Mouse (Mus musculus) C2C12 (cell line): Measurements from ENCODE around the gene Mansc1.

Source experiments
- CEBPB ChIP-seq: IDR thresholded peaks from one replicate; pipeline ENCODE4 v1.6.1; 2011; ENCODE audit warnings: low read depth, mild to moderate bottlenecking, control low read depth, moderate library complexity
- CTCF ChIP-seq: IDR thresholded peaks from one replicate; pipeline ENCODE4 v1.5.1; 2011; ENCODE audit not compliant: control insufficient read depth, insufficient read depth, insufficient read length
- FOSL1 ChIP-seq: IDR thresholded peaks from one replicate; pipeline ENCODE4 v1.8.0; 2011; ENCODE audit warnings: mild to moderate bottlenecking, low read length; ENCODE audit not compliant: poor library complexity, insufficient read depth, severe bottlenecking
- MAX ChIP-seq: IDR thresholded peaks from one replicate; pipeline ENCODE4 v1.6.1; 2011; ENCODE audit warnings: mild to moderate bottlenecking, control low read depth
- MYOD1 ChIP-seq: IDR thresholded peaks from one replicate; pipeline ENCODE4 v1.6.1; 2011; ENCODE audit warnings: low read depth; ENCODE audit not compliant: control insufficient read depth, insufficient read length
- MYOG ChIP-seq: IDR thresholded peaks from one replicate; pipeline ENCODE4 v1.6.1; 2011; ENCODE audit not compliant: control insufficient read depth, insufficient read length; ENCODE audit errors: extremely low read depth
- USF1 ChIP-seq: IDR thresholded peaks from one replicate; pipeline ENCODE4 v1.6.1; 2011; ENCODE audit warnings: low read depth, mild to moderate bottlenecking, control low read depth, moderate library complexity

- TF ChIP-seq CTCF: no peak
- no peak for TF ChIP-seq MYOG
- TF ChIP-seq MAX: no peak
- no peak for TF ChIP-seq FOSL1
- TF ChIP-seq USF1: no peak
- TF ChIP-seq CEBPB: no peak
- no peak for TF ChIP-seq MYOD1
These were observed 45.7 kb upstream of the Mansc1 start for GRCm38 (mm10) chr6:134678037-134678436.
